Mouse (Mus musculus) liver, adult 2 months (tissue): ENCODE results near the gene Prss53. TPM values are rescaled to one million over a fixed set of nuclear protein-coding genes. Genes with fewer than 3 reads are reported as not detected.

Source experiments
- DNase-seq: peaks from one replicate; pipeline ENCODE4 v3.0.0-alpha.2; 2011; ENCODE audit warnings: low read depth, low spot score; ENCODE audit errors: extremely low read depth
- H3K27ac ChIP-seq: fragments of 200-500 bp; replicated peaks from 2 replicates; pipeline ENCODE4 v1.5.1; 2012; ENCODE audit warnings: low read depth, mild to moderate bottlenecking, control low read depth, inconsistent platforms, low read length; ENCODE audit not compliant: insufficient read depth
- H3K27me3 ChIP-seq: fragments of 200-500 bp; 2 replicates; pipeline ENCODE4 v1.6.1; 2012; ENCODE audit warnings: mild to moderate bottlenecking, moderate library complexity, low read length, inconsistent platforms; ENCODE audit not compliant: control insufficient read depth, insufficient read depth
- H3K36me3 ChIP-seq: fragments of 200-500 bp; 2 replicates; pipeline ENCODE4 v1.6.1; 2012; ENCODE audit warnings: low read length, inconsistent platforms; ENCODE audit not compliant: control insufficient read depth, insufficient read depth
- H3K4me1 ChIP-seq: fragments of 200-500 bp; 2 replicates; pipeline ENCODE4 v1.6.1; 2011; ENCODE audit warnings: low read length; ENCODE audit not compliant: control insufficient read depth, insufficient read depth
- H3K4me3 ChIP-seq: fragments of 200-500 bp; 2 replicates; pipeline ENCODE4 v1.5.1; 2011; ENCODE audit warnings: low read depth, mild to moderate bottlenecking, control low read depth, low read length, moderate library complexity; ENCODE audit not compliant: insufficient read depth
- H3K79me2 ChIP-seq: fragments of 200-500 bp; 2 replicates; pipeline ENCODE4 v1.6.1; 2012; ENCODE audit warnings: inconsistent platforms, mild to moderate bottlenecking, low read length, moderate library complexity; ENCODE audit not compliant: control insufficient read depth, insufficient read depth
- H3K9ac ChIP-seq: fragments of 200-500 bp; 2 replicates; pipeline ENCODE4 v1.6.1; 2012; ENCODE audit warnings: low read depth, mild to moderate bottlenecking, control low read depth, inconsistent platforms, low read length
- CTCF ChIP-seq: fragments of 200-500 bp; IDR thresholded peaks from 2 replicates; pipeline ENCODE4 v1.5.1; 2011; ENCODE audit warnings: low read depth, low read length, control low read depth
- POLR2A ChIP-seq: fragments of 200-500 bp; IDR thresholded peaks from 2 replicates; pipeline ENCODE4 v1.6.1; 2011; ENCODE audit warnings: low read length, control low read depth; ENCODE audit not compliant: insufficient read depth; ENCODE audit errors: extremely low read depth
- WGBS: fragments of 180-500 bp; shearing (Covaris S2); methylation state at CpG from one replicate; pipeline ENCODE4 v1.1.7; 2018; 5-methylcytosine and 5-hydroxymethylcytosine counted together
- polyA plus RNA-seq: library from polyadenylated mRNA; depleted of rRNA; stranded (reverse); fragments of >200 nt; gene quantifications from 2 replicates; pipeline ENCODE4 v1.2.3, GENCODE M21; 2012
- total RNA-seq: library from RNA; depleted of rRNA; stranded (reverse); fragments of >200 nt; gene quantifications from 2 replicates; pipeline ENCODE4 v1.2.3, GENCODE M21; 2014

Gene Prss53
- total and polyA plus RNA-seq, 2 experiments, result 2.3 to 12.0 TPM

DNA sequence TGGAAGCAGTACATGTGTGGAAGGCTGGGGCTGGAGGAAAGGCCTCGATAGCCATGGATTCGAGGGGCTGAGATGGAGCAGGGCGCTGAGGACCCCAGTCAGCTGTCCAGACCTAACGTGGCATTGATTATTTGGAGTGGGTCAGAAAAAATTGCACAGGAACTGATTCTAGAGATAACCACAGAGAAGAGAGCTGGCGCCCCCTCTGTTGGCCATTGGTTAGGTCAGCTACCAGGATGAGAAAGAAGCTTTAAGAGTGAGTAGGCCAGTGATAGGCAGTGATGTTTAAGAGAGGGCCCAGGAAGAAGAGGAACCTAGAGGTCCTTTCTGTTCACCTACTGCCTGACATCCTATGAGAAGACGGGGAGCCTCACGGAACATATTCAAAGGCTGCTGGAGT, 28.5 kb upstream of the Prss53 start:
- H3K36me3 ChIP-seq, result peaks cover 11% of the 10 kb centered on the region
- WGBS, result 77% methylated on average over 7 of the region's 7 CpGs
- peaks cover 9% of the 10 kb centered on the region; the same call in 1 of the 2 replicates for H3K4me1 ChIP-seq
- no peak overlapping the region for H3K4me3 ChIP-seq
- TF ChIP-seq CTCF, result peak; percentile 19; the same call in 1 of the 2 replicates
- TF ChIP-seq POLR2A, result no peak
- no peak overlapping the region for H3K9ac ChIP-seq
- no peak overlapping the region for H3K27ac ChIP-seq
- no peak for DNase-seq
- no peaks in the 10 kb centered on the region for H3K27me3 ChIP-seq
- H3K79me2 ChIP-seq, result no peaks in the 10 kb centered on the region

DNA sequence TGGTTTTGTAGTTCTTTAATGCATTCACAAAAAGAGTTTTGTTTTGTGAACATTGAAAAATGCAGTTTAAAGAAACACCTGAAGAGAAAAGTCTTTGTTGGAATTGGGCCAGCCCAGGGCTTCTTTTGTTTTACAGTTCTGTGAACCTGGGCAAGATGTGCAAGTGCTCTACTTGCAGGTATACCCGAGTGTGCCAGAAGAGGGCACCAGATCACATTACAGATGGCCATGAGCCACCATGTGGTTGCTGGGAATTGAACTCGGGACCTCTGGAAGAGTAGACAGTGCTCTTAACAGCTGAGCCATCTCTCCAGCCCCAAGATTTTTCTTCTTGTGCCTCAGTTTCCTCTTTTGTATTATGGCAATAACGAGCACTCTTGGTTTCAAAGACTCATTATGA, 27.4 kb upstream of the Prss53 start:
- Histone ChIP-seq H3K79me2 (no peaks in the 10 kb centered on the region), H3K27me3 (no peaks in the 10 kb centered on the region), H3K9ac (no peak overlapping the region), H3K4me3 (no peak overlapping the region), H3K36me3 (peaks cover 11% of the 10 kb centered on the region), H3K4me1 (peaks cover 9% of the 10 kb centered on the region; the same call in 1 of the 2 replicates), H3K27ac (no peak overlapping the region)
- TF ChIP-seq POLR2A, result no peak
- TF ChIP-seq CTCF, result peak; percentile 67
- peak; percentile 60 for DNase-seq
- WGBS, result 54% methylated on average over 3 of the region's 3 CpGs

DNA sequence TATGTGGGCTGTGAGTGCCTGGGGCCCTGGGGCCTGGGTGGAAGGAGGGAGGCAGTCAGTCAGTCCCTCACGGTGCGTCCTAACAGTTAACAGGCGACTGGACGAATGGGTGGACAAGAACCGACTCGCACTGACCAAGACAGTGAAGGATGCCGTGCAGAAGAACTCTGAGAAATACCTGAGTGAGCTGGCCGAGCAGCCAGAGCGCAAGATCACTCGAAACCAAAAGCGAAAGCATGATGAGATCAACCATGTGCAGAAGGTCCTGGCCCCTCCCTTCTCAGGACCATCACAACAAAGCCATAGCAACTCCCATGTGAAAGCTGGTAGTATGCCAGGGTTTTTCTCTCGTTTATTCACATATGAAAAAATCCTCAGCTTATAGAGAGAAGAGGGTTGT, 24.5 kb upstream of the Prss53 start:
- no peak overlapping the region for H3K4me3 ChIP-seq
- TF ChIP-seq CTCF, result no peak
- TF ChIP-seq POLR2A, result no peak
- H3K27me3 ChIP-seq, result no peaks in the 10 kb centered on the region
- no peak for DNase-seq
- H3K4me1 ChIP-seq, result peaks cover 2% of the 10 kb centered on the region; the same call in 1 of the 2 replicates
- no peak overlapping the region for H3K9ac ChIP-seq
- no peak overlapping the region for H3K27ac ChIP-seq
- H3K36me3 ChIP-seq, result peaks cover 11% of the 10 kb centered on the region
- H3K79me2 ChIP-seq, result peaks cover 5% of the 10 kb centered on the region; the same call in 1 of the 2 replicates
- 92% methylated on average over 12 of the region's 12 CpGs for WGBS

DNA sequence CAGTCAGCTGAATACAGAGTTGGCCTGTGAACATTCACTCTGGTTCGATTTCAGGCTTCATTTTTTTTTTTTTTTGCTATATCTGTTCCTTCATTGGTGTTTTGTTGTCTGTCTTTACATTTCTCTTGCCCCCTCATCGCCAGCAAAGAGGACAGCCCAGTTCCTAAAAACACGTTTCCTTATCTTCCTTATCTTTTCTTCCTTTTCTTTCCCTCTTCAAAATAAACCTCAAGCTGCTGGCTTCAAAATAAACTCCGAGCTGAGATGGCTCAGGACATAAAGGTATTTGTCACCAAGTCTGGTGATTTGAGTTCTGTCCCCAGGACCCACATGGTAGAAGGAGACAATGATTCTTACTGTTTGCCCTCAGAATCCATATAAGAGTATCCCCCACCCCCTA, 22.2 kb upstream of the Prss53 start:
- Histone ChIP-seq H3K4me1 (peaks cover 11% of the 10 kb centered on the region), H3K27ac (peak overlapping the region; percentile 54), H3K4me3 (peak overlapping the region; percentile 94), H3K36me3 (peaks cover 16% of the 10 kb centered on the region), H3K9ac (peak overlapping the region; percentile 90), H3K27me3 (no peaks in the 10 kb centered on the region), H3K79me2 (peaks cover 5% of the 10 kb centered on the region; the same call in 1 of the 2 replicates)
- DNase-seq, result no peak
- TF ChIP-seq POLR2A, result no peak
- TF ChIP-seq CTCF, result no peak
- 6% methylated on average over 4 of the region's 4 CpGs for WGBS

DNA sequence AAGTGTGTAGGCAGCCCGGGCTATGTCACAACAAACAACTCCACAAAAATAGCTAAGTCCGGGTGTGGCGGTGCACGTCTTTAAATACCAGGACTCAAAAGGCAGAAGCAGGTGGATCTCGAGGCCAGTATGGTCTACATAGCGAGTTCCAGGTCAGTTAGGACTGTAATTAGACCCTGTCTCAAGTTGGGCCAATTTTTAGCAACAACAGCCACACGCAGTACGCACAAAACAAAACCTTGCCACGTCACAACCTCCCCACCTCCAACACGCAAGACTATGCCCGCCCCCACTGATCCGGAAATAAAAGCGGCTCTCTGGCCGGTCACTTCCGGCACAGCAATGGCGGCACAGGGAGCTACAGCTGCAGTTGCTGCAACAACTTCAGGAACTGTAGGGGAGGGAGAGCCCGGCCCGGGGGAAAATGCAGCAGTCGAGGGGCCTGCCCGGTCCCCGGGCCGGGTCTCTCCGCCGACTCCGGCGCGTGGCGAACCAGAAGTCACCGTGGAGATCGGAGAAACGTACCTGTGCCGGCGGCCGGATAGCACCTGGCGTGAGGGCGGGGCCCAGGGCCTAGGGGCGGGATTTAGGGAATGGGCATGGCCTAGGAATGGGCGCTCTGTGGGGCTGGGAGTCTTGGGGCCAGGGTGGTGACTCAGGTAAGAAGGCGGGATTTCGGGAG, 21.6 kb upstream of the Prss53 start, which contains the start of gene Kat8:
Gene Kat8 (plus strand): TSS at position 327 of the 682 bp plus-strand sequence.
- Histone ChIP-seq H3K27me3 (no peaks in the 10 kb centered on the region), H3K79me2 (peaks cover 5% of the 10 kb centered on the region; the same call in 1 of the 2 replicates), H3K27ac (peak within 1 kb of the TSS; percentile 98), H3K4me3 (peak within 1 kb of the TSS; percentile 94), H3K4me1 (peaks cover 11% of the 10 kb centered on the region), H3K9ac (peak within 1 kb of the TSS; percentile 92), H3K36me3 (peaks cover 16% of the 10 kb centered on the region)
- TF ChIP-seq POLR2A (peak; percentile 78; the same call in 1 of the 2 replicates), CTCF (no peak)
- WGBS, result under 1% methylated on average over 40 of the region's 40 CpGs
- peak; percentile 89 for DNase-seq

DNA sequence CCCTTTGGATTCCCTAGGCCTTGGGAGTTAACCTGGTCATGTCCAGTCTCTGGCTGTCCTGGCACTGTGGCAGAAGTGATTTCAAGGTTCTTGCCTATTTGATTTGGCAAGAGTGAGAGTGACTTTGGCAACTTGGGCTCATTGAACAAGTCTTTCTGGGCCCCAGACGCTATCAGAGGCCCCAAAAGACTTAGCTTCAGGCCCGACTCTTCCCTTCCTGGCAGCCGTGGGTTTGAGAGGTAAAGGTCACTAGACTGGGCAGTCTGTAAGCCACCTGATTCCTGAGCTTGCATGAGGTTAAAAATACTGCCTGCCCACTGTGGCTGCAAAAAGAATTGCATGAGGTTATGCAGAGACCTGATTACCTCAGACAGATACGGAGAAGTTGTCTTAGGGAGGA, 17.9 kb upstream of the Prss53 start:
- peak overlapping the region; percentile 19 for H3K27ac ChIP-seq
- no peaks in the 10 kb centered on the region for H3K27me3 ChIP-seq
- no peak overlapping the region for H3K9ac ChIP-seq
- H3K4me1 ChIP-seq, result peaks cover 11% of the 10 kb centered on the region
- peaks cover 15% of the 10 kb centered on the region for H3K36me3 ChIP-seq
- peak; percentile 86 for DNase-seq
- peaks cover 8% of the 10 kb centered on the region; the same call in 1 of the 2 replicates for H3K79me2 ChIP-seq
- TF ChIP-seq POLR2A (no peak), CTCF (no peak)
- WGBS, result 28% methylated on average over 4 of the region's 4 CpGs
- H3K4me3 ChIP-seq, result no peak overlapping the region
